23 mouse cellular contexts compared by ENCODE assay signal in the genomic region with DNA sequence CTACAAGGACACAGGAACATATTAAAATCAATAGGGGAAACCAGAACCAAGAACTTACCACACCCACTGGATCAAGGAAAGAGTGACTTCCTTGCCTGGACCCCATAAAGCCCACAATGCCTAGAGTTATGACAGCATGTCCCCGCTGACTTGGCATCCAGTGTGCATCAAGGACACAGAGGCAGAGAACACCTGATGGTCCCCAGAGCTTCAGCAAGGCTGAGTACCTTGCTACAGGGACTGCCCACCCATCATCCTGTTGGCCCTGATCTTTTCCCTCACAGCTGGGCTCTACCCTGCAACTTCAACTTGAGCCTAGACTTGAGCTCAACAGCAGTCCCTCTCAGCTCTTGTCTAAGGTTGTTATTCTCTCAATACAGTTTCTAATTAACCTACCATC. TPM values are rescaled to one million over a fixed set of nuclear protein-coding genes. Genes with fewer than 3 reads are reported as not detected.
DNase-seq lines count a peak whose midpoint lies in the region; ATAC-seq lines count a peak whose summit lies in the region.
"Had no signal": no experiment of that assay in that cellular context is flagged by ENCODE, and none has a peak within 500 bp of the region (broad histone marks: within the 10 kb centered on the region; RNA-seq: fewer than 3 reads in every experiment).

No protein-coding gene starts in this region.

- H3K4me3 ChIP-seq in heart, embryonic 10.5 days: no peak overlapping the region
- no peak overlapping the region for H3K4me3 ChIP-seq in intestine, embryonic 14.5 days (ENCODE audit: low read depth, low read length)
- H3K4me3 ChIP-seq in intestine, embryonic 16.5 days (ENCODE audit: low read length): no peak overlapping the region
- H3K4me3 ChIP-seq in midbrain, embryonic 11.5 days (ENCODE audit: low read depth, low read length): no peak overlapping the region
- no peak overlapping the region for H3K4me3 ChIP-seq in midbrain, embryonic 14.5 days (replicated peaks; ENCODE audit: low read depth, low read length)

- H3K9me3 ChIP-seq in heart, embryonic 10.5 days: no peaks in the 10 kb centered on the region
- no peaks in the 10 kb centered on the region for H3K9me3 ChIP-seq in intestine, embryonic 14.5 days (ENCODE audit: control insufficient read depth, low read length)
- H3K9me3 ChIP-seq in intestine, embryonic 16.5 days (ENCODE audit: control insufficient read depth, low read length): no peaks in the 10 kb centered on the region
- H3K9me3 ChIP-seq in midbrain, embryonic 11.5 days (ENCODE audit: control insufficient read depth, low read length): no peaks in the 10 kb centered on the region
- no peaks in the 10 kb centered on the region for H3K9me3 ChIP-seq in midbrain, embryonic 14.5 days (ENCODE audit: control insufficient read depth, low read length)
- H3K9me3 ChIP-seq: G1E had no signal

- H3K36me3 ChIP-seq in heart, embryonic 10.5 days: no peaks in the 10 kb centered on the region
- H3K36me3 ChIP-seq in intestine, embryonic 14.5 days (ENCODE audit: control insufficient read depth, insufficient read depth, low read length): no peaks in the 10 kb centered on the region
- H3K36me3 ChIP-seq in intestine, embryonic 16.5 days (ENCODE audit: control insufficient read depth, insufficient read depth, low read length): no peaks in the 10 kb centered on the region
- no peaks in the 10 kb centered on the region for H3K36me3 ChIP-seq in midbrain, embryonic 11.5 days (ENCODE audit: control insufficient read depth, insufficient read depth, low read length)
- no peaks in the 10 kb centered on the region for H3K36me3 ChIP-seq in midbrain, embryonic 14.5 days (ENCODE audit: control insufficient read depth, insufficient read depth, low read length)
- H3K36me3 ChIP-seq: G1E had no signal

- no peak overlapping the region for H3K4me2 ChIP-seq in intestine, embryonic 14.5 days (ENCODE audit: low read length)
- no peak overlapping the region for H3K4me2 ChIP-seq in intestine, embryonic 16.5 days (ENCODE audit: low read depth, low read length)
- no peak overlapping the region for H3K4me2 ChIP-seq in midbrain, embryonic 11.5 days
- H3K4me2 ChIP-seq in midbrain, embryonic 14.5 days (ENCODE audit: low read length): no peak overlapping the region

- no peak overlapping the region for H3K9ac ChIP-seq in intestine, embryonic 14.5 days (ENCODE audit: low read length)
- H3K9ac ChIP-seq in intestine, embryonic 16.5 days (ENCODE audit: low read depth, low read length): no peak overlapping the region
- H3K9ac ChIP-seq in midbrain, embryonic 11.5 days (ENCODE audit: low read length): no peak overlapping the region
- H3K9ac ChIP-seq in midbrain, embryonic 14.5 days (replicated peaks; ENCODE audit: low read length): no peak overlapping the region

- H3K27ac ChIP-seq in heart, embryonic 10.5 days: no peak overlapping the region
- no peak overlapping the region for H3K27ac ChIP-seq in intestine, embryonic 14.5 days (ENCODE audit: low read depth)
- no peak overlapping the region for H3K27ac ChIP-seq in intestine, embryonic 16.5 days (ENCODE audit: low read length)
- no peak overlapping the region for H3K27ac ChIP-seq in midbrain, embryonic 11.5 days (ENCODE audit: low read depth, low read length)
- H3K27ac ChIP-seq in midbrain, embryonic 14.5 days (replicated peaks; ENCODE audit: low read depth, low read length): no peak overlapping the region

- peaks cover 9% of the 10 kb centered on the region for H3K27me3 ChIP-seq in heart, embryonic 10.5 days (ENCODE audit: insufficient read depth, poor library complexity, severe bottlenecking)
- peaks cover 9% of the 10 kb centered on the region for H3K27me3 ChIP-seq in intestine, embryonic 14.5 days (replicated peaks; ENCODE audit: control insufficient read depth, insufficient read depth, low read length)
- peaks cover 1% of the 10 kb centered on the region; the same call in 1 of the 2 replicates for H3K27me3 ChIP-seq in intestine, embryonic 16.5 days (replicated peaks; ENCODE audit: control insufficient read depth, insufficient read depth, low read length)
- H3K27me3 ChIP-seq in midbrain, embryonic 11.5 days (ENCODE audit: control insufficient read depth, insufficient read depth, low read length): peaks cover 3% of the 10 kb centered on the region
- no peaks in the 10 kb centered on the region for H3K27me3 ChIP-seq in midbrain, embryonic 14.5 days (ENCODE audit: control insufficient read depth, insufficient read depth, low read length)

- intact Hi-C loops in heart, postnatal 25 days (cut with DNase I): no loop called here

- ATAC-seq in intestine, embryonic 14.5 days (replicated peaks; ENCODE audit: low FRiP score, low TSS enrichment, low read depth): no peak
- no peak for ATAC-seq in intestine, embryonic 16.5 days
- ATAC-seq in midbrain, embryonic 11.5 days (ENCODE audit: low FRiP score): no peak
- ATAC-seq in midbrain, embryonic 14.5 days (ENCODE audit: low FRiP score, low TSS enrichment): no peak
- ATAC-seq: activated CD4-positive, CD25-positive, alpha-beta regulatory T cell, adult 4 months; CD4-positive, CD25-positive, alpha-beta regulatory T cell, adult 4 months; Patski had no signal

- no peaks in the 10 kb centered on the region for H3K4me1 ChIP-seq in heart, embryonic 10.5 days
- no peaks in the 10 kb centered on the region for H3K4me1 ChIP-seq in intestine, embryonic 14.5 days (replicated peaks; ENCODE audit: control insufficient read depth, insufficient read depth, low read length)
- H3K4me1 ChIP-seq in intestine, embryonic 16.5 days (ENCODE audit: control insufficient read depth, insufficient read depth, low read length): no peaks in the 10 kb centered on the region
- H3K4me1 ChIP-seq in midbrain, embryonic 11.5 days (ENCODE audit: control insufficient read depth, insufficient read depth, low read length): no peaks in the 10 kb centered on the region
- no peaks in the 10 kb centered on the region for H3K4me1 ChIP-seq in midbrain, embryonic 14.5 days (ENCODE audit: control insufficient read depth, insufficient read depth, low read length)

- 74% methylated on average over 1 of the region's 1 CpGs for WGBS in heart, embryonic 10.5 days
- WGBS in intestine, embryonic 14.5 days: 80% methylated on average over 1 of the region's 1 CpGs
- WGBS in intestine, embryonic 16.5 days: 95% methylated on average over 1 of the region's 1 CpGs
- 81% methylated on average over 1 of the region's 1 CpGs for WGBS in midbrain, embryonic 11.5 days
- 91% methylated on average over 1 of the region's 1 CpGs for WGBS in midbrain, embryonic 14.5 days

- DNase-seq in heart, adult 11 months: peak; percentile 62
- DNase-seq in heart, postnatal 25 days (ENCODE audit: low spot score): no peak
- peak; percentile 64 for DNase-seq in heart, embryonic 10.5 days (ENCODE audit: low spot score)
- DNase-seq in heart, adult 8-10 months (ENCODE audit: low spot score): no peak
- DNase-seq in intestine, embryonic 14.5 days (ENCODE audit: low spot score): peak; percentile 42
- DNase-seq in midbrain, embryonic 11.5 days (ENCODE audit: low spot score, missing footprints): peak; percentile 10
- no peak for DNase-seq in midbrain, embryonic 14.5 days
- DNase-seq: adrenal gland, adult 2 months; adrenal gland, adult 8-10 months; adrenal gland, postnatal 10 days; adrenal gland, postnatal 14 days; adrenal gland, postnatal 25 days; adrenal gland, postnatal 36 days; B cell, adult 2 months; cerebellum, adult 11 months; cerebellum, adult 11-12 months had no signal

RNA-seq across cellular contexts. Expression of a gene that starts 6.6 kb away (rescaled TPM):
- under 1 TPM; 0.20 to 0.29 TPM for total RNA-seq in heart, postnatal 25 days (2021)
- 0.68 and 0.85 TPM in 2 replicates for polyA plus RNA-seq in heart, embryonic 10.5 days (2016; fragmentation: Nextera tagmentation; extraction: Ambion mirVana)
- 1 to 10 TPM in 1 of 4 experiments, under 1 TPM in 3; 0.11 to 1.3 (median 0.27) TPM for total RNA-seq in heart, adult 8-10 months (2022)
- 0.92 and 1.3 TPM in 2 replicates for polyA plus RNA-seq in intestine, embryonic 14.5 days (2014; fragmentation: Nextera tagmentation; extraction: Ambion mirVana)
- polyA plus RNA-seq in intestine, embryonic 16.5 days (2015; fragmentation: Nextera tagmentation; extraction: Ambion mirVana): 0.37 and 0.38 TPM in 2 replicates
- 2.1 TPM in 2 replicates for polyA plus RNA-seq in midbrain, embryonic 11.5 days (2014; fragmentation: Nextera tagmentation; extraction: Ambion mirVana)
- polyA plus RNA-seq in midbrain, embryonic 14.5 days (2014; fragmentation: Nextera tagmentation; extraction: Ambion mirVana): 7.6 and 9.2 TPM in 2 replicates
- total RNA-seq: MEL had no signal
- polyA plus RNA-seq: C2C12, G1E had no signal

Comparison
In these comparisons a context has a peak if more than half of its experiments do, and no peak if none do; other contexts are left out.
1. DNase-seq: peak in heart, adult 11 months (single experiment), heart, embryonic 10.5 days (single experiment), intestine, embryonic 14.5 days (single experiment) and midbrain, embryonic 11.5 days (single experiment); none in heart, postnatal 25 days (single experiment), heart, adult 8-10 months (single experiment) and midbrain, embryonic 14.5 days (single experiment).